Mouse (Mus musculus): ENCODE measurements around the gene Gstt4.

DNA sequence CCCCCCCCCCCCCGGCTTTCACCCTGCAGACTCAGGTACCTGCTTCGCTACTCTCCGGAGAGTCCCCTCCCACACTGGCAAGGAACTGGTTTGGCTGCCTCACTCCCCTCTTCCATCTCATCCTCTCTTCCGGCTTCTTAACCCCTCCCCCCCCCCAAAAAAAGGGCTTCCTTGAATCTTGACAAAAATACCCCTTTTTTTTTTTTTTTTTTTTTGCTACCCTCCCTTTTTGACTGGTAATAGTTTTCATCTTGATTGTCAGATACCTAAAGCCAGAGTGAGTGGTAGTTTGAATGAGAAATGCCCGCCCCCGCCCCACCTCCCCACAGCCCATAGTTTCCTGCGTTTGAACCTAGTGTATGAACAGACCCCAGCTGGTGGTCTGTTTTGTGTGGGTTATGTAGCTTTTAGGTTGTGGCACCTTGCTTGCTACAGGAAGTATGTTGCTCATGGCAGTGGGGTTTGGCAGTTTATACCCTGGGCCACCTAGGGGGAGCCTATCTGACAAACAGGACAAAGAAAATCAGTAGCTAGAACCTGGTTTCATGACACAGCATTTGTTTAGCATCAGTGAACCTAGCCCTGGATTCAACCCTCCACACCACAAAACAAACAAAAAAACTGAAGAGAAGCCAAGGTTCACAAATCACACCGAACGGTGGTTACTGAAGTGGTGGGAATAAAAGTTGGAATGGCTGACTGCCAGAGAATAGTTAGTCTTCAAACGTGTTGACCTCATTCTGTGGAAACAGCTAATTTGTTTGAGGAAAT, 13.6 kb upstream of the Gstt4 start:
- TF ChIP-seq CTCF (IDR thresholded peaks at IDR 0.05; ENCODE audit: extremely low read depth, insufficient read length, insufficient replicate concordance, low read depth, low read length) = no peak
- no peak for TF ChIP-seq POLR2A (IDR thresholded peaks at IDR 0.05; ENCODE audit: low read depth, low read length)

Data from small intestine, adult 2 months (tissue).